Mouse (Mus musculus) left cerebral cortex, postnatal 36 days (tissue): ENCODE results near the gene Gfer. TPM values are rescaled to one million over a fixed set of nuclear protein-coding genes. Genes with fewer than 3 reads are reported as not detected.
A peak's percentile ranks its signal among the peaks of the same experiment; 100 is the strongest.
"Not testable (repeated sequence)": the region's sequence is repeated elsewhere in the genome, so short reads cannot be mapped to it uniquely, and the experiment has no call there.

ENCODE experiments used
- DNase-seq, 2 experiments: peaks; one replicate each; pipeline ENCODE4 v3.0.0; 2021 to 2022; ENCODE audit warnings: low spot score in 2 of 2, mixed read lengths in 1 of 2
- intact Hi-C: fragments of 180-260 bp; cut with DNase I; formaldehyde crosslinking; loops from one replicate; pipeline ENCODE4 v1.15.1; 2025
- total RNA-seq, 2 experiments: library from RNA; stranded (reverse); gene quantifications; 2 replicates each; pipeline ENCODE4 v1.2.3; 2021

The Gfer gene
- total RNA-seq, 2 experiments from 2014 or later: 18.2 TPM

- DNase-seq: no peak
- intact Hi-C loops: no loop called here
Measured at GRCm38 (mm10) chr17:24723122-24723880, 27.3 kb upstream of the Gfer start.

GRCm38 (mm10) chr17:24722220-24722924 lies 26.4 kb upstream of the Gfer start:
- no peak for DNase-seq
- intact Hi-C loops: no loop called here

DNA sequence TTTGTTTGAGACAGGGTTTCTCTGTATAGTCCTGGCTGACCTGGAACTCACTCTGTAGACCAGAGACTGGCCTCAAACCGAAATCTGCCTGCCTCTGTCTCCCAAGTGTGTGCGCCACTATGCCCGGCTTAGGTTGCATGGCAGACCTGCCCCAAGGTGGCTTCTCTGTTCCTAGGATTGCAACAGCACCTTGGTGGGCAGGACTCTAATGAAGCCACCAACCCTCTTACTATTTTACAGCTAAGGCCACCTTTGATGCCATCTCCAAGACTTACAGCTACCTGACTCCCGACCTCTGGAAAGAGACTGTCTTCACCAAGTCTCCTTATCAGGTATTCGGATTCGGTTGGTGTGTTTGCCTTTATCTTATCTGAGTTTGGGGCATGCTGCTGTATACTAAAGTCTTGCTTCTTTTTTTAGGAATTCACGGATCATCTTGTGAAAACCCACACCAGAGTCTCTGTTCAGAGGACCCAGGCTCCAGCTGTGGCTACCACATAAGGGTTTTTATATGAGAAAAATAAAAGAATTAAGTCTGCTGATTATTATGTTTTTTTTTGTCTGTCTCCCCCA lies 25.5 kb upstream of the Gfer start:
- intact Hi-C loops, DNase-seq: not testable (repeated sequence)

- intact Hi-C loops, DNase-seq: not testable (repeated sequence)
Measured at GRCm38 (mm10) chr17:24720616-24721015, 24.7 kb upstream of the Gfer start.

GRCm38 (mm10) chr17:24719494-24720222 lies 23.7 kb upstream of the Gfer start:
- intact Hi-C loops: no loop called here
- DNase-seq: peak; percentile 98 to 99

DNA sequence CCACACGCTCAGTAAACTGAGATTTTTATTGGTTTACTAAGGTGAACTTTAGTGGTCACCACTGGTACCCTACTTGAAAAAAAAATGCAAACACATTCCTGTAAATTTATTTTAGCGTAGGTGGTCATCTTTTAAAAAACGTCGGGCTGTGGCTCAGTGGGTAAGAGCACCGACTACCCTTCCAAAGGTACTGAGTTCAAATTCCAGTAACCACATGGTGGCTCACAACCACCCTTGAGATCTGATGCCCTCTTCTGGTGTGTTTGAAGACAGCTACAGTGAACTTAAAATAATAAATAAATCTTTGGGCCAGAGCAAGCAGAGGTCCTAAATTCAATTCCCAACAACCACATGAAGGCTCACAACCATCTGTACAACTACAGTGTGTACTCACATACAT lies 23.0 kb upstream of the Gfer start:
- intact Hi-C loops, DNase-seq: not testable (repeated sequence)

DNA sequence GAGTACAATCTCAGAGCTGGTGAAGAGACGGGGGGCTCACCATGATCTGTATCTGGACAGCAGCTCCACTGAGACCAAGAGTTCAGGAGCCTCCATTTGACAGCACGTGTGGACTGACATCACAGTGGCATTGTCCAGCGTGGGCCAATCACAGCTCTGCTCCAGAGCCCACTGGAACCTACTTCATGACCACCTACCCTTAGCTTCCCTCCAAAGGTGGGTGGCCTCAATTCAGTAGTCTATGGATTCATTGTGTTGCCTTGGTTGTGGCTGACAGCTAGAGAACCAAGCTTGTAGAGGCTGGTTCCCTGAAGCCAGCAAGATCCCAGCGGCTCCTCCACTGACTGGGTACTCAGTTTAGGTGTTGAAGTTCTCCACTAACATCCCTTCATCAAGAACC lies 22.0 kb upstream of the Gfer start, which contains the start of the genes Rnf151 and Rps2:
Rnf151 (minus strand) TSS at position 121 of the 400 bp plus-strand sequence.
Rps2 (plus strand) TSS at position 174 of the 400 bp plus-strand sequence.
- intact Hi-C loops: no loop called here

GRCm38 (mm10) chr17:24716166-24716682 lies 20.3 kb upstream of the Gfer start:
- no peak for DNase-seq

More for the DNA sequence above, 22.0 kb upstream of the Gfer start, which contains the start of the genes Rnf151 and Rps2:
- no peak for DNase-seq

DNA sequence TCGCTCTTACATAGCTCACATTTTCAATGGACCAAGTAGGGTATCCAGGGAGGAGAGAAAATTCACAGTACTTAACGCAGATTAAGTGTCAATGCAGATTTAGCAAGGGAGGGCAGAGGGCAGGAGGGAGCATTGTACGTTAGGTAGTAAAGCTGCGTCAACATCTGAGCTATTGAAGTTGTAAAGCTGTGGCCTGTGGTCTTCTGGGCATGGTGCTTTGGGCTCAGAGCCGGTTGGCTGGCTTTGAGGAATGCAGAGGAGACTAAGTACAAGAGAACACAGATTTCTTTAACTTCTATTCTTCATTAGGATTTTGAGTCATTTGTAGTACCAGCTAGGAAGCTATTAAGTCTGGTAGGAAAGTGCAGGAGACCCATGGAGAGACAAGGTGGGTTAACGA lies 19.6 kb upstream of the Gfer start:
- intact Hi-C loops: no loop called here
- no peak for DNase-seq

More at GRCm38 (mm10) chr17:24716166-24716682, 20.3 kb upstream of the Gfer start:
- intact Hi-C loops: no loop called here

GRCm38 (mm10) chr17:24708646-24709045 lies 12.7 kb upstream of the Gfer start:
- no peak for DNase-seq
- intact Hi-C loops: no loop called here

DNA sequence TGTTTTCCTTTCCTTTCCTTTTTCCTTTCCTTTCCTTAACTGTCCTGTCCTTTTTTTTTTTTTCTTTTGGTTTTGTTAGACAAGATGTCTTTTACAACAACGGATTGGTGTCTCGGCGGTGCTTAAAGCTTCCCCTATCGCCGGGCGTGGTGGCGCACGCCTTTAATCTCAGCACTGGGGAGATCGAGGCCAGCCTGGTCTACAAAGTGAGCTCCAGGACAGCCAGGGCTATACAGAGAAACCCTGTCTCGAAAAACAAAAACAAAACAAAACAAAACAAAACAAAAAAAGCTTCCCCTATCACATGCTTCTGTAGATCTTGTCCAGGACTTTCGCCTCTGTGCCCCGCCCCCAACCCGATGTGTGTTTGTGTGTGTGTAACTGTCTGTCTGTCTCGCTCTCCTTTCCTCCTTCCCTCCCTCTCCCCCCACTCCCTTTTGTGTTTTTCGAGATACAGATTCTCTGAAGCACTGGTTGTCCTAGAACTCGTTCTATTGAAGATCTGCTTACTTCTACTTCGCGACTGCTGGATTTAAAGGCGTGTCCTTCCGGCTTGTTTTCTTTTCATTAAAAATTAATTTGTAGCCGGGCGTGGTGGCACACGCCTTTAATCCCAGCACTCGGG lies 12.0 kb upstream of the Gfer start:
- no peak for DNase-seq
- intact Hi-C loops: no loop called here

DNA sequence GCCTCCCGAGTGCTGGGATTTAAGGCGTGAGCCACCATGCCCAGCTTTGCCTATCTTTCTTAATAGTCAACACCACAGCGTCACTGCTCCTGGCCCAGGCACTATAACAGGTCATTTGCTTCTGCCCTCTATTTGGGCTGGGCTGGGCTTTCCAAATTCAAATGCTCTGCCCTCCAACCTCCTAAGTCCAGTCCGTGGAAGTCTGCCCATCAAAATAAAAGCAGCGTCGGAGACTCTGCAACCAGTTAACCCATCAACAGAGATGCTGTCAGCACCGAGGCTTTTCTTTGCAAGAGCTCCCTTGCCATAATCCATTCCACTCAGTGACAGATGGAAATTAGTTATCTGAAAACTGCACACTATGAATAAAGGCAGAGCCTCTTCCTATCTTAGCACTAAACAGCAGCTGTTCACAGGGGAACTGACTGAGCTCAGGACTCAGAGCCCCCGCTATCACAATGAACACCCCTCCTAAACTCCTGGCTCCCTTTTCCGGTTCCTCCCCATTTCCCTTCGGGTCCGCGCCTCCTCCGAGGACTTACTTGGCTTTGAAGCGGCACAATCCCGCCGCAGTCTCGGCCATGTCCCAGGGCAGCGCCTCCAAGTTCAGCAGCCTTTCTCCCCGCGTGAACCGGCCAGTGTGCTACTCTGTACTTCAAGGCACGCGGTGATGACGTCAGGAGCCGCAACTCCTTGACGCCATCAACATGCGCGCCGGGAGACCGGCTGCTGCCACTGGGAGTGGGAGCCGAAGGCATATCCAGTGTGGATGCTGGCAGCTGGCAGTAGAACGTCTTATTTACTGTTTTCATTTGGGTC lies 11.2 kb upstream of the Gfer start, which contains the start of gene Tbl3:
Tbl3 (minus strand) TSS at position 679 of the 819 bp plus-strand sequence.
- intact Hi-C loops: no loop called here
- DNase-seq: peak; percentile 94 to 95

DNA sequence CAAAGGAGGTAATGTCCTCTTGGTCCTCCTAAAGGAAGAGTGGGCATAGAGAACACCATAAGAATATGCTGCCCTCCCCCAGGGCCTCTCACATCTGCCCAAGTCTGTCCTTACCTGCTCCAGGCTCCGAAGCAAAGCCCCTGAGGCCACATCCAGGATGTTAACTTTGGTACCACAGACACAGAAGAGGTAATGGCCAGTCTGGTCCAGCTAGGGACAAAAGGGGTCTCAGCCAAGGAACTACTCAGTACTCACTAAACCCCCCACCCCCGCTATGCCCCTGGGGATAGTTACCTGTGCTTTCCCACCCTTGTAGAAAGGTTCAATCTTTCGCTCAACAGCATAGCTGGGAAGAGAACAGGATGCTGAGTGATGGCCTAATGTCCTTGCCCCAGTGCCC lies 9.9 kb upstream of the Gfer start:
- no peak for DNase-seq
- intact Hi-C loops: no loop called here

DNA sequence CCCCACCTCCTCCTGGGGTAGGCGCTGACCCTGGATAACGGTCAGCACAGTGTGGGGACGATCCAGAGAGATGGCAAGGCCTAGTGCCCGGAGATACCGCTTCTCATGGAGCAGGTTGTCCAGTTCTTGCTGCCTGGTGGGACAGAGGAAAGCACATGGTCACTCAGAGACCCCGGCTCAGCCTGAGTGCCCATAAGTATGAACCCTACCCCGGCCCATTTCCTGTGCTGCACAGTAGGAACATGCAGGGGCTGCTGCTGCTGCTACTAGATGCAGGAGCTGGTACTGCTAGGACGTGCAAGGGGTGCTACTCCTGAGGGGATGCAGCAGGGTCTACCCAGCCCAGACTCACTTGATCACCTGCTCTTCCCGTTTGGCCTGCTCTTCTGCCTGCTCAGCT lies 5.3 kb upstream of the Gfer start:
- intact Hi-C loops: no loop called here
- DNase-seq: no peak

- no peak for DNase-seq
- intact Hi-C loops: no loop called here
Measured at GRCm38 (mm10) chr17:24699473-24699872, 3.5 kb upstream of the Gfer start.

DNA sequence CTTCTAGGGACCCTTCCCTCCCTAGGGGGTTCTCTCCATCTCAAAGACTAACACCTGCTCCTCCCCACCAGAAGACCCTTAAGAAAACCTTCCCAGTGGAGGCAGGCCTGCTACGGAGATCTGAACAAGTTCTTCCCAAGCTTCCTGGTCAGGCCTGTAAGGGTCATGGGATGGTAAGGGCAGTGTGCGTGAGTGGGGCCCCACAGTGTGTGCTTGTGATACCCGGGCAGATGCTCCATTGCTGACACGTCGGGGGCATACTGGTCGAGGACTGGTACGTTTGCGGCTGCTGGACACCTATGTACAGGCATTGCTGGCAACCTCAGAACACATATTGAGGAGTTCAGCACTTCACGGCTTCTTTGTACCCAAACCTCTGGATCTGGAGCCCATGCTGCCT lies 2.8 kb upstream of the Gfer start:
- DNase-seq: no peak

DNA sequence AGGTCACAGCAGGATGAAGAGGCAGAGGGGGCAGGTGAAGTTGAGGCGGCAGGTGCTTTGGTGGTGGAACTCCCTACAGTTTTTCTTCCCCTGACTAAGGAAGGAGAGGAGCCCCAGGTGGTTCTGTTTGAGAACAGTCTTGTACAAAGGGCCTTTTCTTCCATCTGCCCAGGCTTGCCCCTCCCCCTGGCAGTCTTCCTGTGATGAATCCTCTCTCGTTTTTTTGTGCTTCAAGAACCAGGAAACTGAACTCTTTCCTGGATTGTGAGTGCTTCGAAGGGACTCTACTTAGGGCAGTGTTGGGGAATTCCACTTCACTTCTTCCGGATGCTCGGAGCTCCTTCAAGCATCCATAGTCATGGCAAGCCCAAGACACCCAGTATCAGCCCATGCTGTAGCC lies 2.0 kb upstream of the Gfer start:
- no peak for DNase-seq
- intact Hi-C loops: no loop called here

More for the DNA sequence above, 2.8 kb upstream of the Gfer start:
- intact Hi-C loops: no loop called here

DNA sequence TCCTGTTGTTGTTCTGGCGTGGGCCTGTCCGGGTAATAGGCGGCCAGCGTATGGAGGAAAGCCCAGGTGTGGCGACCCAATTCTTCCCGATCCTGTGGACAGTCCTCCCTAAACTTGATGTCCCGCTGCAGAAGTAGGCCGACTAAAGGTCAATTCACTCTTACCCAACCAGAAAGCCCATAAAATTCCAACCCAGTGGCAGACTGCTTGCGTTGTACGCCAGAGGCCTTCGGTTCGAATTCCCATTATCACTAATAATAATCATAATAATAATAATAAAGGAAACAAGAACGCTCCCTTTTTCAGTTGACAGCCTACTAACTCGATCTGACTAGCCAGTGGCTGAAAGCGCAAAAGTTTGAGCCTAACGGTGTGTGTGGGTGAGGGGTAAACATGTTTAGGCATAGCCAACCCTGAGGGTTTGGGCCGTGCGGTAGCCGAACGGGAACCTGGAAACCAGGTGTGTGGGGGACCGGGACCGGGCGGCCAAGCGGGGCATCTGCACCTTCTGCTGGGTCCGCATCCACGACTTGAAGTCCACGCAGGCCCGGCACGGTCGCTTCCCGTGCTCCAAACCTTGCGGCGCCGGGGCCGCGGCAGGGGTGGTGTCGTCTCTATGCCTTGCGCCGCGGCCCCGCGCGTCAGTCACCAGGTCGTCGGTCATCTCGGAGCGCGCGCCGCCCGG lies 488 bp downstream of the Gfer start:
- intact Hi-C loops: no loop called here
- DNase-seq: no peak
